Mouse (Mus musculus) heart, postnatal 0 days (tissue): ENCODE data around the gene Klhdc8b. TPM values are rescaled to one million over a fixed set of nuclear protein-coding genes. Genes with fewer than 3 reads are reported as not detected.

Experiments used
- ATAC-seq: fragments of 200-750 bp; cut with Nextera tagmentation; 2 replicates; pipeline ENCODE4 v1.8.0; 2017; ENCODE audit warnings: low read depth, moderate number of reproducible peaks, moderate library complexity; ENCODE audit not compliant: insufficient read depth
- DNase-seq: peaks from one replicate; pipeline ENCODE4 v3.0.0-alpha.2; 2016; ENCODE audit warnings: low spot score
- H3K27ac ChIP-seq: fragments of 300-500 bp; sonication (generic); 2 replicates; pipeline ENCODE4 v1.5.1; 2014; ENCODE audit warnings: low read depth, mild to moderate bottlenecking
- H3K27me3 ChIP-seq: fragments of 300-500 bp; sonication (generic); 2 replicates; pipeline ENCODE4 v1.6.1; 2014; ENCODE audit warnings: low read length, mixed read lengths; ENCODE audit not compliant: control insufficient read depth, insufficient read depth
- H3K36me3 ChIP-seq: fragments of 300-500 bp; sonication (generic); replicated peaks from 2 replicates; pipeline ENCODE4 v1.6.1; 2014; ENCODE audit warnings: low read length, mixed read lengths; ENCODE audit not compliant: control insufficient read depth, insufficient read depth
- H3K4me1 ChIP-seq: fragments of 300-500 bp; sonication (generic); 2 replicates; pipeline ENCODE4 v1.6.1; 2014; ENCODE audit warnings: antibody characterized with exemption; ENCODE audit not compliant: control insufficient read depth, insufficient read depth
- H3K4me2 ChIP-seq: fragments of 300-500 bp; sonication (generic); 2 replicates; pipeline ENCODE4 v1.6.1; 2014; ENCODE audit warnings: low read depth, mild to moderate bottlenecking, low read length, moderate library complexity
- H3K4me3 ChIP-seq: fragments of 300-500 bp; sonication (generic); 2 replicates; pipeline ENCODE4 v1.5.1; 2014; ENCODE audit warnings: low read depth, low read length
- H3K9ac ChIP-seq: fragments of 300-500 bp; sonication (generic); replicated peaks from 2 replicates; pipeline ENCODE4 v1.6.1; 2014; ENCODE audit warnings: low read depth, low read length, mixed read lengths
- H3K9me3 ChIP-seq: fragments of 300-500 bp; sonication (generic); replicated peaks from 2 replicates; pipeline ENCODE4 v1.6.1; 2016; ENCODE audit warnings: low read length; ENCODE audit not compliant: control insufficient read depth
- CTCF ChIP-seq: IDR thresholded peaks from 2 replicates; pipeline ENCODE4 v1.5.1; 2016; ENCODE audit warnings: antibody characterized with exemption, control low read depth, low read depth
- EP300 ChIP-seq: IDR thresholded peaks from 2 replicates; pipeline ENCODE4 v1.6.1; 2016; ENCODE audit warnings: antibody characterized with exemption, low read depth
- WGBS: fragments of 180-500 bp; shearing (Covaris S2); extraction: QIAGEN DNeasy Blood & Tissue Kit; methylation state at CpG from one replicate; pipeline ENCODE4 v1.1.7; 2014; 5-methylcytosine and 5-hydroxymethylcytosine counted together
- polyA plus RNA-seq: library from polyadenylated mRNA; unstranded; fragments of >200 nt; fragmentation: Nextera tagmentation; extraction: Ambion mirVana; gene quantifications from 2 replicates; pipeline ENCODE4 v1.2.1, GENCODE M21; 2015
- total RNA-seq: library from RNA; depleted of rRNA; stranded (reverse); fragments of >200 nt; gene quantifications from 2 replicates; pipeline ENCODE4 v1.2.3, GENCODE M21; 2014; ENCODE audit warnings: low replicate concordance

Gene Klhdc8b
- total and polyA plus RNA-seq, 2 experiments from 2014 or later: 92.7 to 186 TPM

DNA sequence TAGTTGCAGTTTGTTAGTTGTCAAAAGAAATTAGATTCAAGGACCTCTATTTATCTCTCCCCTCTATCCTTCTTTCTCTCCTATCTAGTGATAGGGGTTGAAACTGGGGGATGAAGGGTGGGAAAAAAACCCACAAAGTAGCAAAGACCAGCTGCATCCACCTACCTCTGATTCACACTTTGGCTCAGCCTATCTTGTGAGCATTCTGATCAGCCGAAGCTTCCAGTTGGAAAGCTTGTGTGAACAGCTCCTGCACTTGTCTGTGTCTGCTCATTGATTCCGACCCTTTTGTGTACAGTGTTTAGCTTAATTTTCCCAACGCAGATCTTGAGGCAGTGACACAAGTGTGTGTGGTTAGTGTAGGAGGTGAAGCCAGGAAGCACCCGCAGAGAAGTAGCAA is 7.9 kb downstream of the Klhdc8b start:
- Histone ChIP-seq H3K4me2 (no peak overlapping the region), H3K4me3 (no peak overlapping the region), H3K27me3 (no peaks in the 10 kb centered on the region), H3K9ac (no peak overlapping the region), H3K27ac (peak overlapping the region; percentile 93; the same call in 1 of the 2 replicates), H3K9me3 (no peaks in the 10 kb centered on the region), H3K36me3 (peaks cover under 1% of the 10 kb centered on the region; the same call in 1 of the 2 replicates), H3K4me1 (peaks cover 24% of the 10 kb centered on the region)
- TF ChIP-seq EP300 (no peak), CTCF (no peak)
- no peak for DNase-seq
- 64% methylated on average over 4 of the region's 4 CpGs for WGBS
- ATAC-seq: no peak

DNA sequence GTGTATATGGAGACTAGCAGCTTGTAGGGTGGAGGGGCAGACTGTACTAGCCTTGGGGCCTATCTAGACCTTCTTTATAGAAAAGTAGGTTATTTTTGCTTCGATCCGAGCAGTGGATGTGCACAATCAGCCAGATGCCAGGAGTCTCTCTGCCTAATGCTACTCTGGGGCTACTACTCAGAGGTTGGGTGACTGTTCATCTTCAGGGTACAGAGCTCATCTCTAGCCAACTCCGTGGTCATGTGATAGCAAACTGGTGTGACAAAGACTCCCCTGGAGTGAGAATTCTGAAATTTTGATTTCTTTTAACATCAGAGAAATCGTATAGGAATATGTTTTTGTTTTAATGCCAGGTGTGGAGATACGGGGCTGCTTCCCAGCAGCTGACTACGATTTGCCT is 8.5 kb downstream of the Klhdc8b start:
- TF ChIP-seq EP300 (peak; percentile 31; the same call in 1 of the 2 replicates), CTCF (no peak)
- Histone ChIP-seq H3K4me3 (peak overlapping the region; percentile 65), H3K27me3 (no peaks in the 10 kb centered on the region), H3K9me3 (no peaks in the 10 kb centered on the region), H3K9ac (peak overlapping the region; percentile 67; the same call in 1 of the 2 replicates), H3K4me2 (peak overlapping the region; percentile 98), H3K36me3 (peaks cover 6% of the 10 kb centered on the region), H3K4me1 (peaks cover 24% of the 10 kb centered on the region), H3K27ac (peak overlapping the region; percentile 93; the same call in 1 of the 2 replicates)
- DNase-seq (no peak), ATAC-seq (no peak)
- WGBS: 27% methylated on average over 6 of the region's 6 CpGs

DNA sequence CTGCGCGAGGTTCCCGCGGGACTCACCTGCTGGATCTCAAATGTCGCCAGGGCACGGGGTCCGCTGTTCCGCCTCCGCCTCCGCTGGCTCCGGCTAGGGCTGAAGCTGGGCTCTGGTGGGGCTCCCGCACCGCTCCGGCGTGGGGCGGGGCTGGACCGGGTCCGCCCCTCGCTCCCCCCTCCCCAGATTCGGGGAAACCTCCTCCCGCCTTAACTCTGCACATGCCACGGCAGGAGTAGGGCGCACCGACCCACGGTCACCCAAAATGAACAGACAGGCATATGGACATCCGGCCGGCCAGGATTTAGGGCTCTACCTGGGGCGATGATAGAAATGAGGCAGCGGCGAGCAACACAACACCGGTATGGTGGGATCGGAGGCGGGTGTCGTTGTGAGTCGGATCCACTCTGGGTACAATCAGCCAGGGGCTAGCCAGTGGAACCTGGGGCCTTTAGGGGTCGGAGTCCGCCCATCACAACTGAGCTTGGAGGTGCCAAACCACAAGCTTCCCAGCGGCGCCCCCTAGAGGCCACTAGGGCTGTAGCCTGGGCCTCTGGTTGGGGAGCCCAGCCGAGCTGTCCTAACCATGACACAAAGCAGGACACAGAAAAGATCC is 9.0 kb downstream of the Klhdc8b start:
- ATAC-seq (peak; percentile 76), DNase-seq (peak; percentile 86)
- peak overlapping the region; percentile 65 for H3K4me3 ChIP-seq
- H3K4me1 ChIP-seq: peaks cover 24% of the 10 kb centered on the region
- no peaks in the 10 kb centered on the region for H3K27me3 ChIP-seq
- peak overlapping the region; percentile 93 for H3K27ac ChIP-seq
- H3K4me2 ChIP-seq: peak overlapping the region; percentile 98
- no peaks in the 10 kb centered on the region for H3K9me3 ChIP-seq
- peaks cover 11% of the 10 kb centered on the region for H3K36me3 ChIP-seq
- under 1% methylated on average over 40 of the region's 40 CpGs for WGBS
- H3K9ac ChIP-seq: peak overlapping the region; percentile 67
- TF ChIP-seq EP300: 0 out of 2 replicates have a peak, but pooled peaks have one; percentile 30
- peak; percentile 89 for TF ChIP-seq CTCF

DNA sequence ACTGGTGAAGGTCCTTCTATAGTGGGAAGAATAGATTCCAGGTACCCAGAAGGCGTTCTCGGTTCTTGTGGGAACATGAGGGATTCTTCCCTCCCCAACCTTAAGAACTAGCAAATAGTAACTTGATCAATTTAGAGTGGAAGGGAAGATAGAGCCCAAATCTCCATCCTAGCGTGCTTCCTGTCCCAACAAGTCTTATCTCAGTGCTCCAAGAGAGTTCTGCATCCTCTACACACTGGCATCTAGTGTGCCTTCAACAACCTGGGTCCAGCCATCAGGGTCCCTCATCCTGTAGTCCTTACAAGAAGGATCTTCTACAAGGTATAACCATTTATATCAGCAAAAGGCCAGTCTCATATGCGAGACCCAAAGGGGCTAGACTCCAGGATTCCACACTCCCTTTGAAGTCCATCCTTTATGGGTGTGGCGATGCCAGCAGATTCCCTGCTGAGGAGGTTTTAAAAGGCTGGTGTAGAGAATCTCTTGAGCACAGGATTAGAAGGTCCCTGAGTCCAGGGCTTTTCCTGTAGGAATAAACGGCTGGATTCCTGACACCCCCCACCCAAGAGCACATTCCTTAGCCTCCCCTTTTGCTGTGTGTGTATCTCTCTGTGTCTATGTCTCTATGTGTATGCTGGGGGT is 9.7 kb downstream of the Klhdc8b start:
- DNase-seq: no peak

DNA sequence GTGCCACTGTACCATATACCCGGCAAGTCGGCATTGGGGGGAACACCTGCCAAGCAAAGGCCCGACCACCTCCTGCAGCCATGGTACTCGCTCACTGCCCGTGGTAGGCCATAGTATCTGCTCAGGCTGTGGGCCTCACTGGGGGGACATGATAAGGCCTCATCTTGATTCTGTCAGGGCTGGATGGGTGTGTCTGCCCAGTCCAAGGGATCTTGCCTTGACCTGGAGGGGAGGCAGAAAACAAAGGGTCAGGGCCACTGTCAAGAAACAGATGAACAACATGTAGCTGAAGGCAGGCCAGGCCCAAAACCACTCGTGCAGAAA is 10.2 kb downstream of the Klhdc8b start:
- no peaks in the 10 kb centered on the region for H3K27me3 ChIP-seq
- H3K4me2 ChIP-seq: peak overlapping the region; percentile 98
- DNase-seq (no peak), ATAC-seq (no peak)
- peak overlapping the region; percentile 65; the same call in 1 of the 2 replicates for H3K4me3 ChIP-seq
- H3K36me3 ChIP-seq: peaks cover 12% of the 10 kb centered on the region
- peak overlapping the region; percentile 93 for H3K27ac ChIP-seq
- no peaks in the 10 kb centered on the region for H3K9me3 ChIP-seq
- H3K4me1 ChIP-seq: peaks cover 24% of the 10 kb centered on the region
- WGBS: 38% methylated on average over 6 of the region's 6 CpGs
- H3K9ac ChIP-seq: peak overlapping the region; percentile 24
- TF ChIP-seq CTCF: no peak
- TF ChIP-seq EP300: no peak

More for the DNA sequence above, 9.7 kb downstream of the Klhdc8b start:
- H3K4me2 ChIP-seq: peak overlapping the region; percentile 98
- H3K4me1 ChIP-seq: peaks cover 24% of the 10 kb centered on the region
- H3K4me3 ChIP-seq: peak overlapping the region; percentile 65
- no peak for TF ChIP-seq CTCF
- no peak for TF ChIP-seq EP300
- H3K27ac ChIP-seq: peak overlapping the region; percentile 93
- no peak for ATAC-seq
- H3K9ac ChIP-seq: peak overlapping the region; percentile 67
- 39% methylated on average over 6 of the region's 6 CpGs for WGBS
- peaks cover 12% of the 10 kb centered on the region for H3K36me3 ChIP-seq
- no peaks in the 10 kb centered on the region for H3K9me3 ChIP-seq
- H3K27me3 ChIP-seq: no peaks in the 10 kb centered on the region
